Mouse (Mus musculus): ENCODE results near the gene Nr2f2.

Nr2f2 gene

DNA sequence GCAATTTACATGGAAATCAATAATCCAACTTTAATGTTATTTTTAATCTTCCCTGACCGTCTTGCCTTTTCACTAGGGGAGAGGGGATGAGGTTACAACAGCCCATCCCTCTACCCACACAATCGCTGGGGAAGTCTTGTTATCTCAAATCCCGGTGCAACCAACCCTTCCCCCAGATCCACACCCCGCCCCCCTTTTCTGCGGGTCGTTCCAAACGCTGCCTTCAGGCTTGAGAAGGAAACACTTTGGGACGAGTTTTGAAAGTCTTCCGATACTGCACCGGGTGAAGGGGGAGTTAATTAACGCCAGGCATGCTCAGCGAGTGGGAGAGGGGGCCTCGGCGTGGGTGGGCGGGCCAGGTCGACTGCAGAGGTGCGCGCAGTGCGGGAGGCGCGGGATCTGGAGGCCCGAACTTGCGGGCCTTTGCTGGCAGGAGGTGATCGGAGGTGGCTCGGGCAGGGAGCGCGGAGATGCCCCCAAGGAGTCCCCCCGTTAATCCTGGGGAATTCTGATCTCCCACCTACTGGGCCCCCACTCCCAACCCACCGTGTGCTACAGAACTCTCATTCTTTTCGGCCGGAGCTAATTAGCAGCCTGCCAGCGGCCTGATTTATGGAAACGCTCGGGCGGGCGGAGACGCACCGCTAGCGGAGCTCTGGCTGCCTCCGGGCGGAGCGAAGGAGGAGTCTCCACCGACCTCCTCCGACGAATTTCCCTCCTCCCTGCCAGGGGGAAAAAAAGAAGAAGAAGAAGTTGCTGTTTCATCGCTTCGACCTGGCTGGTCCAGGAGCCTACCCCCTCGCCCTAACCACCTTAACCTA, 35.1 kb downstream of the Nr2f2 start:
- DNase-seq = no peak

- DNase-seq = no peak
Measured at GRCm38 (mm10) chr7:70330761-70331242, 35.7 kb downstream of the Nr2f2 start.

GRCm38 (mm10) chr7:70330207-70330562, 36.4 kb downstream of the Nr2f2 start:
- no peak for DNase-seq

DNA sequence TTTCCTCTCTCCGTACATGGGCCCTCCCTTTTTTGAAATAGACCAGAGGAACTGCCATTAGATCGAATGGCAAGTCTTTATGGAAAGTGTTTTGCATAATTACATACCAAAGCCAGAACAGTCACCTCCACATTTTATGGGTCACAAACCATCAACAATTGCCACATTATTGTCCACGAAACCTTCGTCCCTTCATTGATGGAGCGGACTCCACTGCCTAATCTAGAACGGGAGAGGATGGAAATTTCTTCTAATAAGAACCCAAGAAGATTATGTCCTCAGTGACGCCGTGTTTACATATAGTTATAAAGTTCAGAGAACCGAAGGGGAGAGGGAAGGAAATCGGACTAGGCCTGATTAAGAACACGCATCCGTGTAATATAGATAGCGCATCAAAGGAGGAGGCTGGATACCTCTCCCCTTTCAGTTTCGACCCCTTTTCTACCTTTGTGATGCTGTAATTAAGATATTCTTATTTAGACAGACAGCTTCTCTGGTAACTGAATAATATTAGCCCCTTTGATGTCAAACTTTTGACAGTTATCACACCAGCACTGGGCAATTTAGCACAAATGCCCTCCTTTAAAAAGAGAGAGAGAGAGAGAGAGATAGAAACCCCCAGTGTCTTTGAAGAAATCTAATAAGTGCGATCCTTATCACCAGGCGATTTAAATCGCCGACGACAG, 36.9 kb downstream of the Nr2f2 start:
- DNase-seq = no peak

DNA sequence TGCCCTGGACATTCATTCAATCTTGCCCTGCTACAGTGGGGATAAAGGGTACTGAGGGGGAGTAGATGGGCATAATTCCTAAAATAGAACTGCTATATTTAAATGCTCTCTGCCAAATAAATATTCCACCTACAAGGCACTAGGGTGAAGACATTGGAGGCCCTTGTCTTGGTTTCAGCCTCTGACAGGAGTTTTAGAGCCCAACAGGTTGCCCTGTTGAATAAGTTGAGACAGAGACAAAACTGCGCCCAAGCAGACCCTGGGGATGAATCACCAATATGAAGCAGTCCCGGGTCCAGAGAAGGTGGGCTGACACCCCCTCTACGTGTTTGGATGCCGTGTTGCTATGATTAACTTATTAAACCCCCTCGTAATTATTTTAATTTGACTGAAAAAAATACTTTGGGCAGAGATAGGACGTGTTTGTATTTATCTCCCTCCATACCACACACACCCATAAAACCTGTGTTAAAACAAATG, 37.5 kb downstream of the Nr2f2 start:
- no peak for DNase-seq

GRCm38 (mm10) chr7:70328206-70329036, 38.1 kb downstream of the Nr2f2 start:
- DNase-seq = no peak

GRCm38 (mm10) chr7:70327191-70327590, 39.3 kb downstream of the Nr2f2 start:
- no peak for DNase-seq

DNA sequence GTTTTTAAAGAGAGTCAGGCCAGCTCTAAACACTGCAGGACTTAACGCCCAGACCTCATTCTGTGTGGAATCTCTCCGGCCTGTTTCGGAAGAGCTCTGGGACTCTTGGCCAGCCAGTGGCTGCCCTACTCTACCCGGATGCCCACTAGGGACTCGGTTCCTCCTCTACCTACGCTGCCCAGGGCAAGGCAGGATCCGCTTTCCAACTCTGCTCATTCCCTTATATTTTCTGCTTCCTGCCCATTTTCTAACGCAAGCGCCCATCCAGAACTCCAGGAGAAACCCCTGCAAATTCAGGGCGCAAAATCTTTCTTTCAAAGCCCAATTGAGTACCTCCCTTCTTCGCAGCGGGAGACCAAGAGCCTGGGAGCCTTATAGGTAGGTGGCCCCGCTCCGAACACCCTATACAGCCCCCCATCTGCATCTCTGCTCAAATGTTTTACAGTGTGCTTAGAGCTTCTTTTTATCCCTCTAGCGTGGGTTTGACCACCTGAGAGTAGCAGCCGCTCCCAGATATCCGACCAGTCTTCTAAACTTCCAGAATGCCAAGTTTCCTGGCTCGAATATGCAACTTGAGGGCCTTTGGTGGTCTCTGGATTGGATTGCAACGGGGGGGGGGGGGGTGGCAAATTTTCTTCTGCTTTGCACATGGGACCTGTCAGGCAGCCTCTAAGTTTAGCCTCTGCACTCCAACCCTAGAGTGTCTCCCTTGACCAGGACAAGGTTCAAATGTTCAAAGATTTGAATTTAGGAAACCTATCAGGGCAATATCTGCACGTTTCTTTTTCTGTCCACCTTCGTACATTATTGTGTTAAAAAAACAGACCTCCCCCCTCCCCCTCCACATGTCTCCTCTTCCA, 40.1 kb downstream of the Nr2f2 start:
- DNase-seq = no peak

- no peak for DNase-seq
Measured at GRCm38 (mm10) chr7:70325381-70325780, 41.2 kb downstream of the Nr2f2 start.

GRCm38 (mm10) chr7:70324541-70324940, 42.0 kb downstream of the Nr2f2 start:
- DNase-seq = no peak

DNA sequence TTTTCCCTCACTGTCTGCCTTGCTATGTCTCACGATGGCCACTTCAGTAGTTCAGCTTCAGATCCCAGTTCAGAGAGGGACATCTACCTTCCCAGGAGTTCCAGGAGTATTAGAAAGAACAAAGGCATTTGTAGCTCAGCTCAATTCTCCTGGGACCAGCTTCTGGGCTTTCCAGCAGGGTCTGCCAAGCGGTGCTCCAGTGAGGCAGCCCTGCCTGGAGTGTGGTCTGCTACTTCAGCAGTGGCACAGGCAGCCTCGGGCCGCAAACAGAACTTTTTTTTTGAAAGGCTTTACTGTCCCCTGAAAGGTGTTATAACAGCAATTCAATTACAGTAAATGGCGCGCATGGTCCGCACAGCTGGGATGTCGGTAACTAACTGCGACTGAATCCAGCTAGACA, 42.5 kb downstream of the Nr2f2 start:
- no peak for DNase-seq

DNA sequence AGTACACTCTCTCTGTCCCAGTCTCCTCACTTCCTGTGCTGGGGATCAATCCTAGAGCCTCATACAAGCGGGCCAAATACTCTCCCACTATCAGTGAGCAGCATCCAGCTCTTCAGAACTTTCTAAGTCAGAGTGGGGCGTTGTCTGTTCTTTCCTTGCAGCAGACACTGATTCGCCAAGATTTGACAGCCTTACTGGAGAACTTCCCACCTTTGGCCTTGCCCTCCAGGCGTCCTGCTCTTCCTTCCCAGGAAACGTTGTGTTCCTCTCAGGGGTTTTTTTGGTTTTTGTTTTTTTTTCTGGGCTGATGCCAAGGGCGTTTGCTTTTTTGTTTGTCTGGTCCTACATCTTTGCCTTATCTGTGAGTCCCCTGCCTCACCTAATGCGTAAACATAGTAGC, 60.8 kb downstream of the Nr2f2 start:
- DNase-seq = no peak

- no peak for DNase-seq
Measured at GRCm38 (mm10) chr7:70304426-70304825, 62.1 kb downstream of the Nr2f2 start.

All from B cell, adult 2 months (primary cell).